Mouse (Mus musculus) liver, postnatal 0 days (tissue): Measurements from ENCODE around the gene Tnpo3. TPM values are rescaled to one million over a fixed set of nuclear protein-coding genes. Genes with fewer than 3 reads are reported as not detected.

Experiments used
- ATAC-seq: fragments of 200-750 bp; cut with Nextera tagmentation; 2 replicates; pipeline ENCODE4 v1.8.0; 2017; ENCODE audit warnings: mild to moderate bottlenecking, moderate library complexity
- DNase-seq: peaks from one replicate; pipeline ENCODE4 v3.0.0-alpha.2; 2016
- H3K27ac ChIP-seq: fragments of 300-500 bp; sonication (generic); 2 replicates; pipeline ENCODE4 v1.5.1; 2014; ENCODE audit warnings: antibody characterized with exemption, moderate library complexity, mild to moderate bottlenecking, low read depth
- H3K27me3 ChIP-seq: fragments of 300-500 bp; sonication (generic); 2 replicates; pipeline ENCODE4 v1.6.1; 2014; ENCODE audit warnings: low read length, control low read depth, mixed read lengths; ENCODE audit not compliant: insufficient read depth
- H3K36me3 ChIP-seq: fragments of 300-500 bp; sonication (generic); replicated peaks from 2 replicates; pipeline ENCODE4 v1.6.1; 2014; ENCODE audit warnings: mild to moderate bottlenecking, control low read depth, low read length, moderate library complexity, mixed read lengths; ENCODE audit not compliant: insufficient read depth
- H3K4me1 ChIP-seq: fragments of 300-500 bp; sonication (generic); 2 replicates; pipeline ENCODE4 v1.6.1; 2014; ENCODE audit warnings: antibody characterized with exemption, mild to moderate bottlenecking, control low read depth; ENCODE audit not compliant: insufficient read depth
- H3K4me2 ChIP-seq: fragments of 300-500 bp; sonication (generic); 2 replicates; pipeline ENCODE4 v1.6.1; 2014; ENCODE audit warnings: low read depth, mild to moderate bottlenecking, low read length, moderate library complexity, mixed read lengths
- H3K4me3 ChIP-seq: fragments of 300-500 bp; sonication (generic); 2 replicates; pipeline ENCODE4 v1.5.1; 2014; ENCODE audit warnings: low read depth, low read length
- H3K9ac ChIP-seq: fragments of 300-500 bp; sonication (generic); replicated peaks from 2 replicates; pipeline ENCODE4 v1.6.1; 2014; ENCODE audit warnings: mild to moderate bottlenecking, moderate library complexity
- H3K9me3 ChIP-seq: fragments of 300-500 bp; sonication (generic); 2 replicates; pipeline ENCODE4 v1.6.1; 2016; ENCODE audit warnings: mild to moderate bottlenecking, control low read depth, low read length, mixed read lengths
- CTCF ChIP-seq: sonication (generic); IDR thresholded peaks from 2 replicates; pipeline ENCODE4 v1.5.1; 2016; ENCODE audit warnings: antibody characterized with exemption, low read depth
- EP300 ChIP-seq: IDR thresholded peaks from 2 replicates; pipeline ENCODE4 v1.6.1; 2016; ENCODE audit warnings: antibody characterized with exemption, low read depth, mild to moderate bottlenecking
- WGBS: fragments of 180-500 bp; shearing (Covaris S2); extraction: QIAGEN DNeasy Blood & Tissue Kit; methylation state at CpG from one replicate; pipeline ENCODE4 v1.1.7; 2014; ENCODE audit not compliant: insufficient replicate concordance; 5-methylcytosine and 5-hydroxymethylcytosine counted together
- polyA plus RNA-seq: library from polyadenylated mRNA; unstranded; fragments of >200 nt; fragmentation: Nextera tagmentation; extraction: Ambion mirVana; gene quantifications from 2 replicates; pipeline ENCODE4 v1.2.1, GENCODE M21; 2015

The Tnpo3 gene
- polyA plus RNA-seq, result 18.2 and 20.4 TPM in 2 replicates

GRCm38 (mm10) chr6:29609111-29610019 is at the start of gene Tnpo3:
Gene Tnpo3, minus strand, starts transcription at chr6:29609887.
- peak; percentile 57; the same call in 1 of the 2 replicates for TF ChIP-seq EP300
- no peak for TF ChIP-seq CTCF
- peak within 1 kb of the TSS; percentile 97 for H3K27ac ChIP-seq
- under 1% methylated on average over 67 of the region's 67 CpGs for WGBS
- DNase-seq, result peak; percentile 94
- peak; percentile 97 for ATAC-seq
- no peaks in the 10 kb centered on the region for H3K27me3 ChIP-seq
- H3K36me3 ChIP-seq, result no peaks in the 10 kb centered on the region
- no peaks in the 10 kb centered on the region for H3K9me3 ChIP-seq
- peak within 1 kb of the TSS; percentile 99 for H3K9ac ChIP-seq
- peaks cover 3% of the 10 kb centered on the region; the same call in 1 of the 2 replicates for H3K4me1 ChIP-seq
- peak within 1 kb of the TSS; percentile 99 for H3K4me3 ChIP-seq
- peak within 1 kb of the TSS; percentile 88 for H3K4me2 ChIP-seq

- Histone ChIP-seq H3K9ac (no peak overlapping the region), H3K4me1 (no peaks in the 10 kb centered on the region; the same call in 1 of the 2 replicates), H3K27ac (peak overlapping the region; percentile 85), H3K27me3 (no peaks in the 10 kb centered on the region), H3K36me3 (no peaks in the 10 kb centered on the region), H3K4me3 (no peak overlapping the region), H3K4me2 (peak overlapping the region; percentile 15; the same call in 1 of the 2 replicates), H3K9me3 (no peaks in the 10 kb centered on the region)
- DNase-seq (peak; percentile 16), ATAC-seq (peak; percentile 65)
- no peak for TF ChIP-seq CTCF
- TF ChIP-seq EP300, result no peak
- WGBS, result 62% methylated on average over 3 of the region's 3 CpGs
These were observed 49.2 kb upstream of the Tnpo3 start for GRCm38 (mm10) chr6:29658626-29659475.

GRCm38 (mm10) chr6:29653271-29653670 is 43.6 kb upstream of the Tnpo3 start:
- Histone ChIP-seq H3K27ac (no peak overlapping the region), H3K9me3 (no peaks in the 10 kb centered on the region), H3K27me3 (no peaks in the 10 kb centered on the region), H3K4me1 (no peaks in the 10 kb centered on the region), H3K4me2 (no peak overlapping the region), H3K36me3 (no peaks in the 10 kb centered on the region), H3K4me3 (no peak overlapping the region), H3K9ac (no peak overlapping the region)
- no peak for ATAC-seq
- TF ChIP-seq EP300 (no peak), CTCF (no peak)
- DNase-seq, result no peak

- no peak overlapping the region for H3K4me2 ChIP-seq
- no peak overlapping the region for H3K4me3 ChIP-seq
- H3K4me1 ChIP-seq, result no peaks in the 10 kb centered on the region
- H3K9ac ChIP-seq, result no peak overlapping the region
- WGBS, result 38% methylated on average over 10 of the region's 10 CpGs
- no peaks in the 10 kb centered on the region for H3K27me3 ChIP-seq
- TF ChIP-seq EP300 (no peak), CTCF (no peak)
- DNase-seq (no peak), ATAC-seq (no peak)
- H3K36me3 ChIP-seq, result no peaks in the 10 kb centered on the region
- H3K9me3 ChIP-seq, result no peaks in the 10 kb centered on the region
- no peak overlapping the region for H3K27ac ChIP-seq
These were observed 40.5 kb upstream of the Tnpo3 start for GRCm38 (mm10) chr6:29650170-29650549.

GRCm38 (mm10) chr6:29649494-29650169 is 39.9 kb upstream of the Tnpo3 start:
- ATAC-seq, result peak; percentile 71
- 29% methylated on average over 14 of the region's 14 CpGs for WGBS
- Histone ChIP-seq H3K36me3 (no peaks in the 10 kb centered on the region), H3K27ac (no peak overlapping the region), H3K9ac (no peak overlapping the region), H3K27me3 (no peaks in the 10 kb centered on the region), H3K4me1 (no peaks in the 10 kb centered on the region), H3K4me3 (no peak overlapping the region), H3K4me2 (no peak overlapping the region), H3K9me3 (no peaks in the 10 kb centered on the region)
- DNase-seq, result peak; percentile 91
- no peak for TF ChIP-seq EP300
- peak; percentile 98 for TF ChIP-seq CTCF

GRCm38 (mm10) chr6:29641816-29642215 is 32.1 kb upstream of the Tnpo3 start:
- no peak overlapping the region for H3K4me3 ChIP-seq
- no peak overlapping the region for H3K9ac ChIP-seq
- no peak overlapping the region for H3K4me2 ChIP-seq
- DNase-seq (no peak), ATAC-seq (no peak)
- no peaks in the 10 kb centered on the region for H3K4me1 ChIP-seq
- peaks cover 7% of the 10 kb centered on the region; the same call in 1 of the 2 replicates for H3K9me3 ChIP-seq
- H3K36me3 ChIP-seq, result no peaks in the 10 kb centered on the region
- no peak overlapping the region for H3K27ac ChIP-seq
- TF ChIP-seq EP300 (no peak), CTCF (no peak)
- H3K27me3 ChIP-seq, result 0 out of 2 replicates have a peak, but pooled peaks cover 4% of the 10 kb centered on the region
- 63% methylated on average over 4 of the region's 4 CpGs for WGBS
